Mouse (Mus musculus) c-Kit-negative CD71-positive TER-119-positive erythroid progenitor cells, embryonic 14.5 days (primary cell): ENCODE results near the gene Zp1.
A peak's percentile ranks its signal among the peaks of the same experiment; 100 is the strongest.

Experiments
- DNase-seq: peaks from one replicate; pipeline ENCODE4 v3.0.0-alpha.2; 2013; ENCODE audit warnings: low read depth, low spot score

Zp1 gene

DNA sequence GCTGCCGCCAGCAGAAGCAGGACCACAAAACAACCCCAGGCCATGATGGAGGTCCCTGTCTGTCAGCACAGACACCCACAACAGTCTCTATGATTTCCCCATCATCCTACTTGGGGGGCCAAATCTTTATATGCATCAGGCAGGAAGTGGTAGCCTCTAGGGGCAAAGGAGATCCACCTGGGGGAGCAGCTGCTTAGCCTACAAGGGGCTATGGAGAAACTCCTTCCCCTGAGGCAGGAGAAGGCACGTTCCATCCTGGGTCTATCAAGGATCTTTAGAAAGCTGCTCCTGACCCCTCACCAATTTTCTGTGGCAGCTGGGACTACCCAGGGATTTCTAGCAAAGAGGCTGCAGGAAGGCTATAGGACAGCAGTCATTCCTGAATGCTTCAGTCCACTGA lies at the start of gene Zp1:
TSS of gene Zp1 (minus strand) at position 101 of the 400 bp plus-strand sequence.
- DNase-seq, result no peak

GRCm38 (mm10) chr19:10968578-10968977 lies 48.1 kb upstream of the Zp1 start:
- no peak for DNase-seq

DNA sequence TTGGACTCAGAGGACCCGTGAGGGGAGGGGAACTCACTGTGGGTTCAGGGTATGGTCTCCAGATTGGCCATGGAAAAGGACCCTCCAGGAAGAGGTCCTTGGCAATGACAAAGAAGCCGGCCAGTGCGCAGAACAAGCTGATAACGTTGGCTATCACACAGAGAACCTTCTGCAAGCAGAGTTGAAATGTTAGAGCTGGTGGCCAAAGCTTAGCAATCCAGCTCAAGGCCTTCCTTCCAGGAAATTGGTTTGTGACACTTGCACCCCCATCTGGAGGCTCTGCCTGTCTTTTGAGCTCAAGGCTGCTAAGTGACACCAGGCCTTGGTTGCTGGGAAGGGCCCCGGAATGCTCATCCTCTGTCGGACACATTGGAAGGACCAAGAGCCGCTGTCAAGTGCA lies 45.3 kb upstream of the Zp1 start:
- DNase-seq, result no peak

DNA sequence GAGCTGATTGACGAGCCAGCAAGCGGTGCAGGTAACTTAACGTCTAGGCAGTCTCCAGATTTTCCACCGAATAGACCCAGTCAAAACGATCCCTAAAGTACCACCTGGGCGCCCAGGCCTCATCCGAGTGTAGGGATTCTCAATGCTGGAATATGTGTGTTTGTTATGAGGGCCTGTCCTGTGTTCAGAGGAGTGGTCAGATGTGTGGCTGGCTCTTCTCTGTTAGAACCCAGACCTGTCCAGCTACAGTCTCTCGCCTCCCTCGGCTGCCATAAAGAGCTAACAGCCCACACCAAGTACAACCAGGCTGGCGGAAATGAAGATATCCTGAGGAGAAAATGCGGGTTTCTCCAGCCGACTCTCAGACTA lies 39.5 kb upstream of the Zp1 start:
- no peak for DNase-seq

DNA sequence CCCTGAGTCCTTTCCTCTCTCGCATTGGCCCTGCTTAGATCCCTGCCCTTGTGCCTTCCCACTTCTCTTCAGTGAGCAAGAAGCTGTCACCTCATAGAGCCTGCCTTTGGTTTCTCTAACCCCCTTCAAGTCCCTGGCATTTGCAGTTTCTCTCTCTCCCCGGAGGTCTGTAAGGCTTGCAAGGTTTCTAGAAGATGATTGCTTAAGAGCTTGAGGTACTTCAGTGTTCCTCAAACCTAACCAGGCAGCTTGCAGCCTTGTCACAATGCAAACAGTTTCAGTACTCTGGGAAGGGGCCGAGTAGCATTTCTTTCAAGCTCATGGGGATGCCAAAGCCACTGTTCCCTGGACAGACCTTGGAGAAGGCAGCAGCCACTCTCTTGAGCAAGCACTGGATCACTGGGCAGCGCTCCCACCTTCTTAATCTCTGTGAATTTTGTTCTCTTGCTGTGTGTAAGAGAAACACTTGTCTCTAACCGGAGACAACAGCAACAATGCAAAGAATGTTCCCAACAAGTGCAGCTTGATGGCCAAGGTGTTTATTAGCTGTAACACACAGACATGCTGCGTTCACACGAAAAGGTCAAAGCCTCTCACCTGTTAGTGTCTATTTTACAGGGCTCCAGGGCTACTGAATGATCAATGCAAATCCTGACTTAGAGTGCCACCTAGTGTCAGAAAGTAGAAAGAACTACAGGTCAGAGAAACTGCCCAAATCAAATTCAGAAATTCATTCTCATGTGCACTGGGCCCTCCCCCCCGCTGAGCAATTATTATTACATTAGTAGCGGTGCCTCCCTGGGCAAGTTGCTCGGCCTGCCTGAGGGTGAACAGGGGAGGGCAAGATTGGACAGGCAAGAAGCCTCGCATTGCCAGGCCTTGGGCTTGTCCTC lies 38.9 kb upstream of the Zp1 start:
- DNase-seq, result peak; percentile 40

DNA sequence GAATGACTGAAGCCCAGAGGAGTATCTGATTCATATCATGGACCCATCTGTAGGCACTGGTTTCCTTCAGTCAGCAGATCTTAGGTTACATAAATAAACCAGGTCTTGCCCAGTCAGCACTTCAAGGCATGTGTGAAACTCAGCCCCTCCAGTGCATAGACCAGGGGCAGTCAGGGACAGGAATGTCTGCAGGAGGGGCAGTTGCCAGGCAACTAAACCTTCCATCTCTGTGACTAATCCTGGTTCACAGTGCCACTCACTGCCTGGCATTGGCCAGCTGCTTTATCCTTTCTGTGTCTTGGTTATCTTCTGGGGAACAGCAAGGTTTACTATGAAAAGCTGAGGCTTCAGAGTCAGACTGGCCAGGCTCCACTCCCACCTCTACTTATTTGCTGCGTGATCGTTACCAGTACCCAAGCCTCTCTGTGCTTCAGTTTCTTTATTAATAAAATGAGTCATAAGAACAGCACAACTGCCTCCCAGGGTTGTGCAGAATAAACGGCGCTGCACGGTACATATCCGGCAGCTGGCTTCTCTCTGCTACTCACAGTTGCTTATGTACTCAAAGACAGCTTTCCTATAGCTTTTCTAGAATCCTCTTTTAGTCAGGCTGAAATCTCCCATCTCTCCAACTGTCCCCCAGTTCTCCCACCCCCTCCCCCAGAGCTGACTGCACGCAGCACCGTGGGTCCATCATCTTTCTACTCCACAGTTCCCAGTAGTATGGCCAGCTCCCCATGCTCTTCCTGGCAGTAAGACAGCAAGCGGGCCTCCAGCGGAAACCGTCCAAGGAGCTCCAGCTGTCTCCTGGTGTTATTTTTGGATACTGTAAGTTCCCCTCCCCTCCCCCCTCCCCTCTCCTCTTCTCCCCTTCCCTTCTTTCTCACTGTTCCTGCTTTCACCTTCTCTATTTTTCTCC lies 31.8 kb upstream of the Zp1 start:
- no peak for DNase-seq

DNA sequence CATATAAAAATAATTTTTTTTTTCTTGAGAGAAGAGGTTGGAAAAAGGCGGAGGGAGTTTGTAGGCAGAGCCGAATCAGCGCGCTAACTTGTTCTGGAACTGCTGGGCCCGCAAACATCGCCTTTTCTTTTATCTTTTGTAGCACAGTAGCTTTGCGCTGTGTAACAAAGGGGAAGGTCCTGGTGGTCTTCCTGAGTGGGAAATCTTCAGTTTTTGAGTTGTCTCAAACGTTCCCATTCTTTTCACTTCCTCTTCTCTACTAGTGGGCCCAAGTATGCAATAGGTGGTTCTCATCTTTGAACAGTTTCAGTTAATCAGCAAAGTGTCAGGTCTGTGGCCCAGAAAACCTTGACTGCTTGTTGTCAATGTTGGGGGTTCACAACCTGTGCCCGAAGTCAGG lies 29.1 kb upstream of the Zp1 start:
- no peak for DNase-seq

DNA sequence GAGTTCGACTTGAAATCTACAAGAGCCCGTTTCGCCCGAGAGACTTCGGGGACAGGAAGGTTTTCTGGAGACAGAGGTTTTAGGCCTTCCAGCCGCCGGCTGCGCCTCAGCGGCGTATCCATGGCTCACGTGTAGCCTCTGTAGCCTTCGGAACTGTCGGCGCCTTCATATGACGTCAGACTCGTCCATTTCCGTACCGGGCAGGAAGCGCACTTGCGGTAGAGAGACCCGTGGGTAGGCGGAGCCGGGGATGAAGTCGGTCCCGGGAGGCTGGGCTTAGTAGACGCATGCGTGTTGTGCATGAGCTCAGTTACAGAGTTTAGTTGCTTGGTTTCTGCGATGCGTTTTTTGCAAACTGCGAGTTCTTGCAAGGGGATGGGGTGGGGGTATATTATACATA lies 28.7 kb upstream of the Zp1 start, which contains the start of gene Ccdc86:
TSS of gene Ccdc86 (minus strand) at position 155 of the 400 bp plus-strand sequence.
- DNase-seq, result peak; percentile 95

- no peak for DNase-seq
Observed at GRCm38 (mm10) chr19:10948416-10948815, 28.0 kb upstream of the Zp1 start.

GRCm38 (mm10) chr19:10947219-10947618 lies 26.8 kb upstream of the Zp1 start:
- no peak for DNase-seq

- no peak for DNase-seq
Observed at GRCm38 (mm10) chr19:10946506-10946905, 26.1 kb upstream of the Zp1 start.

DNA sequence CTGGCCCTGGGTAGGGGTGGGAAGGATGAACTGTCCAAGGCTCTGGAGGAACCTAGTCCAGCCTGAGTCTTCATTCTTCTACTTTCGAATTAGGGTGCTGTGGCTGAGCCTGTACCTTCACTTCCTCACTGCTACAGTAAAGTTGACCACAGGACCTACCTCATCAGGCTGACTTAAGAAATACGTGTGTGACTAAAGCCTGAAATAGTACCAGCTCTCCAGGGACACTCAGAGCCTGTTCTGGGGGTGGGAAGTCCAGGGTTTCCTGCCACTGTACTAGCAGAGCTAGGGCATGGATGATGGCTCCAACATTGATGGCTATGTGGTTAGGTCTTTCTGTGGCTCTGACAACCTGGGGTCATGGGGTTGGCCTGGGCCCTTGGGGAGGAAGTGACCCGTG lies 23.5 kb upstream of the Zp1 start:
- DNase-seq, result no peak

- DNase-seq, result no peak
Observed at GRCm38 (mm10) chr19:10940801-10941457, 20.5 kb upstream of the Zp1 start.

DNA sequence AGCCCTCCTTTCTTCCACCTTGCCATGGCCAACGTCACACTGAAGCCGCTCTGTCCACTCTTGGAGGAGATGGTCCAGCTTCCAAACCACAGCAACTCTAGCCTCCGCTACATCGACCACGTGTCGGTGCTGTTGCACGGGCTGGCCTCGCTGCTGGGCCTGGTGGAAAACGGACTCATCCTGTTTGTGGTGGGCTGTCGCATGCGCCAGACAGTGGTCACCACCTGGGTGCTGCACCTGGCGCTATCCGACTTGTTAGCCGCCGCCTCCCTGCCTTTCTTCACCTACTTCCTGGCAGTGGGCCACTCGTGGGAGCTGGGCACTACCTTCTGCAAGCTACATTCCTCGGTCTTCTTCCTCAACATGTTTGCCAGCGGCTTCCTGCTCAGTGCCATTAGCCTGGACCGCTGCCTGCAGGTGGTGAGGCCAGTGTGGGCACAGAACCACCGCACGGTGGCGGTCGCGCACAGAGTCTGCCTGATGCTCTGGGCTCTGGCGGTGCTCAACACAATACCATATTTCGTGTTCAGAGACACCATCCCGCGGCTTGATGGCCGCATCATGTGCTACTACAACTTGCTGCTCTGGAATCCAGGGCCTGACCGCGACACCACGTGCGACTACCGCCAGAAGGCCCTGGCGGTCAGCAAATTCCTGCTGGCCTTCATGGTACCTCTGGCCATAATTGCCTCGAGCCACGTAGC lies 19.8 kb upstream of the Zp1 start:
- no peak for DNase-seq

GRCm38 (mm10) chr19:10938771-10939170 lies 18.3 kb upstream of the Zp1 start:
- no peak for DNase-seq

DNA sequence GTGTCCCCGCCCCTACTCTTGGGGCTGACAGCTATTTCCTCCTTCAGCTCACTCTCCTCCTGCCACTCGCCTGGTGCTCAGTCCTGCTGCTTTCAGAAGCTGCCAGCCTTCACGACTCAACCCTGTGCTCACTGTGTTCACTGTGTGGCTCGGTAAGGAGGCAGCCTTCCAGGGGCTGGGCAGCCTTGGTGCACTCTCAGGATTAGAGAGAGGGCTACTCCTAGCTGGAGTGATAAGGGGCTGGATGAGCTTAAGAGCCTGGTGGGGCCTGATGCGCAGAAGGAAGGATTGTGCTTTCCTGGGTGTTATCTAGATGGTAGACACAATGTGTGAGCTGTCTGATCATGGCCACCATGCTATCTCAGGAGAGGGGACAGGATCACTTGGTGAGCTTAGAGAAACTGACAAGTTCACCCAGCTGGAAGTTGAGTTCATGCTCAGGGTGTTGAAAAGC lies 16.7 kb upstream of the Zp1 start, which contains the start of gene Ptgdr2:
TSS of gene Ptgdr2 (plus strand) at position 51 of the 454 bp plus-strand sequence.
- no peak for DNase-seq

- no peak for DNase-seq
Observed at GRCm38 (mm10) chr19:10936077-10936476, 15.6 kb upstream of the Zp1 start.

DNA sequence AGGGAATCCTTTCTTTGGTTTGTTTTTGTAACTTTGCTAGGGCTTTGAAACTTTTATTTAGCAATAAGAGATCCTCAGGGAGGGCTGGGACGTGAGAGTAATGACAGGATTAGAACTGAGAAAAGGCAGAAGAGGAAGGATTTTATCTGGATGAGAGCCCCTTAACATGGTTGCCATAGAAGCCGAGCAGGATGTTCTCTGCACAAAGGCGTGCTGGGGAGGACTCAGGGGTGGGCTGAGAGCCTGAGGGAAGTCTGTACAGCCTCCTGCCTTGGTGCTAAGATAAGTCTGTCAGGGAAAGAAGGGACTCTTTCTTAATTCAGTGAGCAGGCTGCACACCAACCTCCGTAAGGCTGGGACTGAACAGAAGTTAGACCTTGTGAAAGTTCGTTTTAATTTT lies 14.6 kb upstream of the Zp1 start:
- DNase-seq, result no peak

DNA sequence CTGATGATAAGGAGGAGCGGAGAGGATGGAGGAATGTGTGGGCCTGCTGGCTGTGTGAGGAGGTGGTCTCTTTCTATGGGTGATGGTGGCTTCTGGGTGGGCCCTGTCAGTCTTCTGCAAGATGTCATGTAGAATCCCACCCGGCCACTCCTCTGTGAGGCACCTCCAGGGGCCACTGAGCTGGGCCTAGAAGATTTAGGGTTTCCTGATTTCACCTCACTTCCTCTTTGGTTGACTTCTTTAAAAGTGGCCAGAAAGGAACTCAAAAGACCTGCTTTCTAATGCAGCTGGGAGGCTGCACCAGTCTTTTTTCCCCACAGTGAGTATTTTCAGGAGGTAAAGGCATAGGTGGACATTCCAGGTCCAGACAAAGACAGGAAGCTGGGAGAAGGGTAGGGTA lies 10.2 kb upstream of the Zp1 start:
- DNase-seq, result no peak

DNA sequence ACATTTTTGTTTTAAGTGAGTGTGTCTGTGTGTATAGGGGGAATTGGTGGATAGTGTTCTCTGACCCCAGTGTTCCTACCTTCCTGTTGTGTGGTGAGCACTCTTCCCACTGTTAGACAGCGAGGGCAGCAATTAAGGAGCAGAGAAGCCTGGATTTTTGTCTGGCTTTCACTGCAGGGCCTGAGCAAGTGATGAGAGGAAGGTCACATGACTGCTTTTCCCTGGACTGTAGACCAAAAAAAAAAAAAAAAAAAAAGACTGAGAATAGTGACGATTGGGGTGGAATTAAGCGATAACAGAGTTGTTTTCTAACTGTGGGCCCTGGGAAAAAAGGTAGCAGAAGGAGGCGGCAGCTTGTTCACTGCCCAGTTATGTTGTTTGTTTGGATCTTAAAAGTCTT lies 6.2 kb upstream of the Zp1 start:
- DNase-seq, result no peak

DNA sequence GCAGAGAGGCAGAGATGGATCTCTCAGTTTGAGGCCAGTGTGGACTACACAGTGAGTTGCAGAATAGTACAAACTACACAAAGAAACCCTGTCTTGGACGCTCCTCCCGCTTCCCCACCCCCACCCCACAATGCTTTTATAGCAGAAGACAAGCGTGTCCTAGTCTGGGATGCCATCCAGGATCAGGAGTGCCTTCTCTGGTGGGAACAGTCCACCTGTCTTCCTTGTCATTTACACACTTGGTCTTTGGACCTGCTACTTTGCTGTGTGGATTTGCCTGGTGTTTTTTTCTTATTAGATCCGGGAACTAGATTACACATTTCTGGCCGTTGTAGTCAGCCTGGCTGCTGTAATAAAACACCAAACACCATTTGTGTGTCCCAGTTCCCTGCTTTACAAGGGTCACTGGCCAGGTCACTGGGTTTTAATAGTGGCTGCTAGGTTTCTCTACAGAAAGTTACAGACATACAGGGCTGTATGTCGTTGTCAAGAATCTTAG lies 5.7 kb upstream of the Zp1 start:
- no peak for DNase-seq
